Mouse (Mus musculus): ENCODE results near the gene Pga5. TPM values are rescaled to one million over a fixed set of nuclear protein-coding genes. Genes with fewer than 3 reads are reported as not detected.

Gene Pga5
- polyA plus RNA-seq, 1 experiment from 2014 or later: not detected

GRCm38 (mm10) chr19:10662665-10663064 is 15.2 kb downstream of the Pga5 start:
- Histone ChIP-seq H3K4me1 (ENCODE audit: control insufficient read depth, insufficient read depth, low read length) (no peaks in the 10 kb centered on the region), H3K27ac (ENCODE audit: low read length) (no peak overlapping the region), H3K9ac (ENCODE audit: low read length) (no peak overlapping the region), H3K4me3 (ENCODE audit: low read length) (no peak overlapping the region), H3K9me3 (replicated peaks; ENCODE audit: control insufficient read depth, low read length) (no peaks in the 10 kb centered on the region), H3K4me2 (ENCODE audit: low read depth, low read length) (no peak overlapping the region), H3K27me3 (ENCODE audit: control insufficient read depth, insufficient read depth, low read length) (no peaks in the 10 kb centered on the region), H3K36me3 (ENCODE audit: control insufficient read depth, insufficient read depth) (no peaks in the 10 kb centered on the region)
- no peak for ATAC-seq (replicated peaks; ENCODE audit: extremely low read depth, insufficient read depth, low FRiP score)
- 57% methylated on average over 3 of the region's 3 CpGs for WGBS

GRCm38 (mm10) chr19:10661919-10662318 is 16.0 kb downstream of the Pga5 start:
- Histone ChIP-seq H3K9me3 (replicated peaks; ENCODE audit: control insufficient read depth, low read length) (no peaks in the 10 kb centered on the region), H3K4me3 (ENCODE audit: low read length) (no peak overlapping the region), H3K4me2 (ENCODE audit: low read depth, low read length) (no peak overlapping the region), H3K27ac (ENCODE audit: low read length) (no peak overlapping the region), H3K36me3 (ENCODE audit: control insufficient read depth, insufficient read depth) (no peaks in the 10 kb centered on the region), H3K4me1 (ENCODE audit: control insufficient read depth, insufficient read depth, low read length) (no peaks in the 10 kb centered on the region), H3K9ac (ENCODE audit: low read length) (no peak overlapping the region), H3K27me3 (ENCODE audit: control insufficient read depth, insufficient read depth, low read length) (no peaks in the 10 kb centered on the region)
- WGBS: 73% methylated on average over 2 of the region's 2 CpGs
- no peak for ATAC-seq (replicated peaks; ENCODE audit: extremely low read depth, insufficient read depth, low FRiP score)

GRCm38 (mm10) chr19:10661373-10661772 is 16.5 kb downstream of the Pga5 start:
- no peak overlapping the region for H3K27ac ChIP-seq (ENCODE audit: low read length)
- no peaks in the 10 kb centered on the region for H3K36me3 ChIP-seq (ENCODE audit: control insufficient read depth, insufficient read depth)
- 41% methylated on average over 5 of the region's 5 CpGs for WGBS

GRCm38 (mm10) chr19:10658406-10658805 is 19.5 kb downstream of the Pga5 start:
- no peak overlapping the region for H3K9ac ChIP-seq (ENCODE audit: low read length)
- ATAC-seq (replicated peaks; ENCODE audit: extremely low read depth, insufficient read depth, low FRiP score): no peak
- H3K36me3 ChIP-seq (ENCODE audit: control insufficient read depth, insufficient read depth): no peaks in the 10 kb centered on the region
- no peaks in the 10 kb centered on the region for H3K9me3 ChIP-seq (replicated peaks; ENCODE audit: control insufficient read depth, low read length)
- no peak overlapping the region for H3K27ac ChIP-seq (ENCODE audit: low read length)
- no peak overlapping the region for H3K4me3 ChIP-seq (ENCODE audit: low read length)
- 71% methylated on average over 2 of the region's 2 CpGs for WGBS
- no peaks in the 10 kb centered on the region for H3K4me1 ChIP-seq (ENCODE audit: control insufficient read depth, insufficient read depth, low read length)
- no peaks in the 10 kb centered on the region for H3K27me3 ChIP-seq (ENCODE audit: control insufficient read depth, insufficient read depth, low read length)
- no peak overlapping the region for H3K4me2 ChIP-seq (ENCODE audit: low read depth, low read length)

More at GRCm38 (mm10) chr19:10661373-10661772, 16.5 kb downstream of the Pga5 start:
- Histone ChIP-seq H3K4me2 (ENCODE audit: low read depth, low read length) (no peak overlapping the region), H3K27me3 (ENCODE audit: control insufficient read depth, insufficient read depth, low read length) (no peaks in the 10 kb centered on the region), H3K9ac (ENCODE audit: low read length) (no peak overlapping the region), H3K9me3 (replicated peaks; ENCODE audit: control insufficient read depth, low read length) (no peaks in the 10 kb centered on the region), H3K4me3 (ENCODE audit: low read length) (no peak overlapping the region), H3K4me1 (ENCODE audit: control insufficient read depth, insufficient read depth, low read length) (no peaks in the 10 kb centered on the region)
- ATAC-seq (replicated peaks; ENCODE audit: extremely low read depth, insufficient read depth, low FRiP score): no peak

GRCm38 (mm10) chr19:10657742-10658141 is 20.1 kb downstream of the Pga5 start:
- Histone ChIP-seq H3K9me3 (replicated peaks; ENCODE audit: control insufficient read depth, low read length) (no peaks in the 10 kb centered on the region), H3K9ac (ENCODE audit: low read length) (no peak overlapping the region), H3K27me3 (ENCODE audit: control insufficient read depth, insufficient read depth, low read length) (no peaks in the 10 kb centered on the region), H3K4me1 (ENCODE audit: control insufficient read depth, insufficient read depth, low read length) (no peaks in the 10 kb centered on the region), H3K4me2 (ENCODE audit: low read depth, low read length) (no peak overlapping the region), H3K27ac (ENCODE audit: low read length) (no peak overlapping the region), H3K36me3 (ENCODE audit: control insufficient read depth, insufficient read depth) (no peaks in the 10 kb centered on the region), H3K4me3 (ENCODE audit: low read length) (no peak overlapping the region)
- ATAC-seq (replicated peaks; ENCODE audit: extremely low read depth, insufficient read depth, low FRiP score): no peak
- 77% methylated on average over 5 of the region's 5 CpGs for WGBS

GRCm38 (mm10) chr19:10656058-10656457 is 21.8 kb downstream of the Pga5 start:
- no peak for ATAC-seq (replicated peaks; ENCODE audit: extremely low read depth, insufficient read depth, low FRiP score)
- Histone ChIP-seq H3K27ac (ENCODE audit: low read length) (no peak overlapping the region), H3K36me3 (ENCODE audit: control insufficient read depth, insufficient read depth) (no peaks in the 10 kb centered on the region), H3K4me2 (ENCODE audit: low read depth, low read length) (no peak overlapping the region), H3K9me3 (replicated peaks; ENCODE audit: control insufficient read depth, low read length) (no peaks in the 10 kb centered on the region), H3K9ac (ENCODE audit: low read length) (no peak overlapping the region), H3K27me3 (ENCODE audit: control insufficient read depth, insufficient read depth, low read length) (no peaks in the 10 kb centered on the region), H3K4me3 (ENCODE audit: low read length) (no peak overlapping the region), H3K4me1 (ENCODE audit: control insufficient read depth, insufficient read depth, low read length) (no peaks in the 10 kb centered on the region)
- 55% methylated on average over 3 of the region's 3 CpGs for WGBS

GRCm38 (mm10) chr19:10648156-10648555 is 29.7 kb downstream of the Pga5 start:
- no peak for ATAC-seq (replicated peaks; ENCODE audit: extremely low read depth, insufficient read depth, low FRiP score)
- Histone ChIP-seq H3K27ac (ENCODE audit: low read length) (no peak overlapping the region), H3K9ac (ENCODE audit: low read length) (no peak overlapping the region), H3K4me2 (ENCODE audit: low read depth, low read length) (no peak overlapping the region), H3K36me3 (ENCODE audit: control insufficient read depth, insufficient read depth) (no peaks in the 10 kb centered on the region), H3K4me1 (ENCODE audit: control insufficient read depth, insufficient read depth, low read length) (no peaks in the 10 kb centered on the region; the same call in 1 of the 2 replicates), H3K9me3 (replicated peaks; ENCODE audit: control insufficient read depth, low read length) (no peaks in the 10 kb centered on the region), H3K4me3 (ENCODE audit: low read length) (no peak overlapping the region), H3K27me3 (ENCODE audit: control insufficient read depth, insufficient read depth, low read length) (no peaks in the 10 kb centered on the region; the same call in 1 of the 2 replicates)
- WGBS: 61% methylated on average over 8 of the region's 8 CpGs

GRCm38 (mm10) chr19:10645616-10646015 is 32.3 kb downstream of the Pga5 start:
- no peaks in the 10 kb centered on the region for H3K9me3 ChIP-seq (replicated peaks; ENCODE audit: control insufficient read depth, low read length)
- H3K9ac ChIP-seq (ENCODE audit: low read length): no peak overlapping the region
- H3K36me3 ChIP-seq (ENCODE audit: control insufficient read depth, insufficient read depth): no peaks in the 10 kb centered on the region
- H3K4me3 ChIP-seq (ENCODE audit: low read length): no peak overlapping the region
- H3K4me1 ChIP-seq (ENCODE audit: control insufficient read depth, insufficient read depth, low read length): no peaks in the 10 kb centered on the region; the same call in 1 of the 2 replicates
- ATAC-seq (replicated peaks; ENCODE audit: extremely low read depth, insufficient read depth, low FRiP score): no peak; the same call in 1 of the 2 replicates
- no peak overlapping the region for H3K4me2 ChIP-seq (ENCODE audit: low read depth, low read length)
- 74% methylated on average over 2 of the region's 2 CpGs for WGBS
- no peak overlapping the region for H3K27ac ChIP-seq (ENCODE audit: low read length)
- H3K27me3 ChIP-seq (ENCODE audit: control insufficient read depth, insufficient read depth, low read length): peaks cover 3% of the 10 kb centered on the region

- ATAC-seq (replicated peaks; ENCODE audit: extremely low read depth, insufficient read depth, low FRiP score): no peak
- Histone ChIP-seq H3K9ac (ENCODE audit: low read length) (no peak overlapping the region), H3K9me3 (replicated peaks; ENCODE audit: control insufficient read depth, low read length) (no peaks in the 10 kb centered on the region), H3K4me1 (ENCODE audit: control insufficient read depth, insufficient read depth, low read length) (peaks cover 2% of the 10 kb centered on the region), H3K36me3 (ENCODE audit: control insufficient read depth, insufficient read depth) (no peaks in the 10 kb centered on the region), H3K4me3 (ENCODE audit: low read length) (no peak overlapping the region), H3K27ac (ENCODE audit: low read length) (no peak overlapping the region), H3K4me2 (ENCODE audit: low read depth, low read length) (0 out of 2 replicates have a peak overlapping the region, but pooled peaks have one; percentile 6), H3K27me3 (ENCODE audit: control insufficient read depth, insufficient read depth, low read length) (peaks cover 3% of the 10 kb centered on the region)
- WGBS: 45% methylated on average over 13 of the region's 13 CpGs
Observed at GRCm38 (mm10) chr19:10640589-10641378, 37.1 kb downstream of the Pga5 start.

All from heart, embryonic 16.5 days (tissue).